Mouse (Mus musculus) cerebellum, adult 2 months (tissue): ENCODE data around the gene C1ra.

Source experiments
- CTCF ChIP-seq: fragments of 200-500 bp; IDR thresholded peaks from 2 replicates; pipeline ENCODE4 v1.5.1; 2011; ENCODE audit warnings: low read depth, mild to moderate bottlenecking, control low read depth, low read length, moderate library complexity, borderline replicate concordance; ENCODE audit not compliant: insufficient read depth
- POLR2A ChIP-seq: fragments of 200-500 bp; IDR thresholded peaks from 2 replicates; pipeline ENCODE4 v1.6.1; 2011; ENCODE audit warnings: low read length, control low read depth, borderline replicate concordance; ENCODE audit not compliant: insufficient read depth

DNA sequence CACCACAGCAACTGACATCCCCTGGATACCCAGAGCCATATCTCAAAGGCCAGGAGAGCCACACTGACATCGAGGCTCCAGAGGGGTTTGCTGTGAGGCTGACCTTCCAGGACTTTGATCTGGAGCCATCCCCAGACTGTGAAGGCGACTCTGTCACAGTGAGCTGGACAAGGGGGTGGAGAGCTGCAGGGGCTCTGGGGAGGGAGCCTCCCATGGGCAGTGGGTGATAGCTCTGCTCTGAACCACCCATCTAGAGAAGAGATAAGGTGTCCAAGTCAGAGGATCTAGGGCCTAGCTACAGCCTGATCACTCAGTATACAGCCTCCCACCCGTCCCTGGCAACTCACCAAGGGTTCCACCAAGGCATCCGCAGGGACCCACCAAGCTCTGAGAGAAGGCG is 18.3 kb upstream of the C1ra start:
- no peak for TF ChIP-seq POLR2A
- no peak for TF ChIP-seq CTCF
